Mouse (Mus musculus) kidney, embryonic 16.5 days (tissue): ENCODE measurements at regions not wholly inside any gene's neighbourhood (a gene's known extent, or its start where the extent isn't known, plus 50 kb on each side); places are given as distances from the start of the nearest gene placed in this dataset.

Experiments
- ATAC-seq: fragments of 200-750 bp; cut with Nextera tagmentation; 2 replicates; pipeline ENCODE4 v1.8.0; 2017; ENCODE audit warnings: moderate TSS enrichment; ENCODE audit not compliant: low FRiP score, low TSS enrichment
- H3K27ac ChIP-seq: fragments of 300-500 bp; sonication (generic); 2 replicates; pipeline ENCODE4 v1.5.1; 2014; ENCODE audit warnings: low read length
- H3K27me3 ChIP-seq: fragments of 300-500 bp; sonication (generic); 2 replicates; pipeline ENCODE4 v1.6.1; 2014; ENCODE audit warnings: low read length, control low read depth, mixed read lengths; ENCODE audit not compliant: insufficient read depth
- H3K36me3 ChIP-seq: fragments of 300-500 bp; sonication (generic); 2 replicates; pipeline ENCODE4 v1.6.1; 2014; ENCODE audit warnings: low read length, control low read depth, mixed read lengths; ENCODE audit not compliant: insufficient read depth
- H3K4me1 ChIP-seq: fragments of 300-500 bp; sonication (generic); 2 replicates; pipeline ENCODE4 v1.6.1; 2014; ENCODE audit warnings: low read length, control low read depth, mixed read lengths; ENCODE audit not compliant: insufficient read depth
- H3K4me2 ChIP-seq: fragments of 300-500 bp; sonication (generic); replicated peaks from 2 replicates; pipeline ENCODE4 v1.6.1; 2014; ENCODE audit warnings: low read depth, low read length
- H3K4me3 ChIP-seq: fragments of 300-500 bp; sonication (generic); 2 replicates; pipeline ENCODE4 v1.5.1; 2014; ENCODE audit warnings: mild to moderate bottlenecking, low read length
- H3K9ac ChIP-seq: fragments of 300-500 bp; sonication (generic); replicated peaks from 2 replicates; pipeline ENCODE4 v1.6.1; 2014; ENCODE audit warnings: low read length
- H3K9me3 ChIP-seq: fragments of 300-500 bp; sonication (generic); 2 replicates; pipeline ENCODE4 v1.6.1; 2016; ENCODE audit warnings: low read length, control low read depth
- WGBS: fragments of 180-500 bp; shearing (Covaris S2); extraction: QIAGEN DNeasy Blood & Tissue Kit; methylation state at CpG from one replicate; pipeline ENCODE4 v1.1.7; 2014; 5-methylcytosine and 5-hydroxymethylcytosine counted together

DNA sequence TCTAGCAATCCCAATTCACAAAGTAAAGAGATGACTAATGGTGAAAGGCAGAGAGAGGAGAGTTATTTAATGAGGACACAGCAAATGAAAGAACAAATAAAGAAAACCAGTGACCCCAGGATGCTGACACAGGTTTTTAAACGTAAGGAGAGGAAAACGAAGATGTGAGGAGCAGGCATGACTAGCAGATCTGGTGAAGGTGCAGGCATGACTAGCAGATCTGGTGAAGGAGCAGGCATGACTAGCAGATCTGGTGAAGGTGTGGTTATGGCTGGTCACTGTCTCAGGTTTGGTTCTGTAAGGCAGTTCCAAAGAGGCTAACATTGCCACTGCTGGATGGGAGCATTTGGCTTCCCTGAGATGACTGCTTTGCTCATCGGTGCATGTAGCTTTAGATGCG is 57.0 kb downstream of the Mbl2 start:
- Histone ChIP-seq H3K9ac (no peak overlapping the region), H3K4me2 (no peak overlapping the region), H3K27me3 (no peaks in the 10 kb centered on the region), H3K9me3 (no peaks in the 10 kb centered on the region), H3K36me3 (no peaks in the 10 kb centered on the region), H3K4me1 (no peaks in the 10 kb centered on the region), H3K4me3 (no peak overlapping the region), H3K27ac (no peak overlapping the region)
- ATAC-seq = no peak
- WGBS = 46% methylated on average over 4 of the region's 4 CpGs

- WGBS = 35% methylated on average over 15 of the region's 15 CpGs
- no peak overlapping the region for H3K27ac ChIP-seq
Observed at GRCm38 (mm10) chr19:30295263-30295704, 62.5 kb downstream of the Mbl2 start.

GRCm38 (mm10) chr19:30296024-30296423 is 63.3 kb downstream of the Mbl2 start:
- Histone ChIP-seq H3K9ac (no peak overlapping the region), H3K27me3 (no peaks in the 10 kb centered on the region), H3K4me2 (no peak overlapping the region), H3K27ac (no peak overlapping the region), H3K36me3 (no peaks in the 10 kb centered on the region), H3K4me3 (no peak overlapping the region), H3K9me3 (no peaks in the 10 kb centered on the region), H3K4me1 (no peaks in the 10 kb centered on the region; the same call in 1 of the 2 replicates)
- no peak for ATAC-seq
- 80% methylated on average over 3 of the region's 3 CpGs for WGBS

More at GRCm38 (mm10) chr19:30295263-30295704, 62.5 kb downstream of the Mbl2 start:
- no peaks in the 10 kb centered on the region; the same call in 1 of the 2 replicates for H3K4me1 ChIP-seq
- no peak overlapping the region for H3K9ac ChIP-seq
- no peaks in the 10 kb centered on the region for H3K9me3 ChIP-seq
- no peaks in the 10 kb centered on the region for H3K36me3 ChIP-seq
- no peaks in the 10 kb centered on the region for H3K27me3 ChIP-seq
- no peak for ATAC-seq
- H3K4me2 ChIP-seq = peak overlapping the region; percentile 10
- H3K4me3 ChIP-seq = no peak overlapping the region

- 66% methylated on average over 3 of the region's 3 CpGs for WGBS
- ATAC-seq = no peak
Observed at GRCm38 (mm10) chr19:30299536-30299935, 66.8 kb downstream of the Mbl2 start.

DNA sequence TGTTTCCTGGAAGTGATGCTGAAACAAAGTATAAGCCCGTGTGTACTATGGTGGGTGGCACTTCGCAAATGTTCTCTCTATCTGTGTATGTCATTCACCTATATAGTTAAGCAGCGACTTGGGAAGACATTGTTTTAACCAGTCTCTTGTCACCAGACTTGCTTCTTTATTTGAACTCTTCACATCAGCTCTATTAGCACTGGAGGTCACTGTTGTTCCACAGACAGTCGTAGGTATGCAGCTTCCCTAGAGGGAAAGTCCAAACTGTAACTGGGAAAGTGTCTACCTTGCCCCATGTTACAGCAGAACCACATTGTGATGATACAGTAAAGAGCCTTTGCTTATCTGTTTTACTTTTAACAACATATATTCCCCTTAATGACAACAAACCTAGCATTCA is 69.5 kb downstream of the Mbl2 start:
- H3K4me3 ChIP-seq = no peak overlapping the region
- no peaks in the 10 kb centered on the region for H3K9me3 ChIP-seq
- no peaks in the 10 kb centered on the region for H3K36me3 ChIP-seq
- H3K4me1 ChIP-seq = peaks cover 9% of the 10 kb centered on the region
- H3K27ac ChIP-seq = no peak overlapping the region
- 79% methylated on average over 4 of the region's 4 CpGs for WGBS
- H3K4me2 ChIP-seq = no peak overlapping the region
- no peaks in the 10 kb centered on the region for H3K27me3 ChIP-seq
- no peak overlapping the region for H3K9ac ChIP-seq
- ATAC-seq = no peak

More at GRCm38 (mm10) chr19:30299536-30299935, 66.8 kb downstream of the Mbl2 start:
- Histone ChIP-seq H3K9me3 (no peaks in the 10 kb centered on the region), H3K27ac (no peak overlapping the region), H3K36me3 (no peaks in the 10 kb centered on the region), H3K9ac (no peak overlapping the region), H3K4me1 (peaks cover 9% of the 10 kb centered on the region), H3K27me3 (no peaks in the 10 kb centered on the region), H3K4me2 (no peak overlapping the region), H3K4me3 (no peak overlapping the region)

DNA sequence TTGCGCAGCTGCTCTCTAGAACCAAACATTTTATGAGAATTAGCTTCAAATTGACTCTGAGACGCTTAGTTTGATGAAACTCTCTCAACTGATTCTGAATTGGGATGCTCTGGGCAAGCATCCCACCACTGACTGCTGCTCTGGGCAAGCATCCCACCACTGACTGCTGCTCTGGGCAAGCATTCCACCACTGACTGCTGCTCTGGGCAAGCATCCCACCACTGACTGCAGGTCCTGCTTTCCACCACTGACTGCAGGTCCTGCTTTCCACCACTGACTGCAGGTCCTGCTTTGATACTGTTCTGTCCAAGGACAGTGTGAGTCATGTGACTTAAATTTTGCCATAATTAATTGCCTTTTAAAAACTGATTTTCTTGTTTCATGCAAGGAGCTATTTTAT is 73.6 kb downstream of the Mbl2 start:
- Histone ChIP-seq H3K4me3 (no peak overlapping the region), H3K36me3 (no peaks in the 10 kb centered on the region), H3K4me1 (peaks cover 9% of the 10 kb centered on the region), H3K9ac (no peak overlapping the region), H3K9me3 (no peaks in the 10 kb centered on the region), H3K27me3 (no peaks in the 10 kb centered on the region), H3K4me2 (no peak overlapping the region), H3K27ac (no peak overlapping the region)
- WGBS = 96% methylated on average over 2 of the region's 2 CpGs
- no peak for ATAC-seq

DNA sequence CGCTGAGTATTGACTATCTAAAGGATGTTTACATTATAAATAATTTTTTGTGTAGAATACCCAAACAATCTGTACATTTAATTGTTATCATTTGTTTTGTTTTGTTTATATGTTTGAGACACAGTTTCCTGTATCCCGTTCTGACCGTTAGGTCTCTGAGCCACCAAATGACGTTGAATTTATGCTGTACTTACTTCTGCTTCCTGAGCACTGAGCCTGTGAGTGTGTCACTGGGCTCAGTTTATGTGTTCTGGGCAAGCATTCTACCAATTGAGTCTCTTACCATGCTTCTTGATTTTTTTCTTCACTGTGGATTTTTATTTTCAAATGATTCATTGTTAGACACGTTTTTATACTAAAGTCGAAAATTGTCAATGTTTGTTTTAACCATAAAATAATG is 74.2 kb downstream of the Mbl2 start:
- Histone ChIP-seq H3K4me1 (peaks cover 9% of the 10 kb centered on the region), H3K27ac (no peak overlapping the region), H3K36me3 (no peaks in the 10 kb centered on the region), H3K27me3 (no peaks in the 10 kb centered on the region), H3K9ac (no peak overlapping the region), H3K9me3 (no peaks in the 10 kb centered on the region), H3K4me3 (no peak overlapping the region), H3K4me2 (no peak overlapping the region)
- WGBS = 68% methylated on average over 6 of the region's 6 CpGs
- ATAC-seq = no peak

- Histone ChIP-seq H3K9me3 (no peaks in the 10 kb centered on the region), H3K4me1 (no peaks in the 10 kb centered on the region), H3K36me3 (no peaks in the 10 kb centered on the region), H3K4me3 (no peak overlapping the region), H3K9ac (no peak overlapping the region), H3K4me2 (no peak overlapping the region), H3K27ac (no peak overlapping the region), H3K27me3 (no peaks in the 10 kb centered on the region)
- ATAC-seq = no peak
- whole genome bisulfite sequencing = 93% methylated on average over 3 of the region's 3 CpGs
Observed at GRCm38 (mm10) chr19:30317314-30317713, 84.6 kb downstream of the Mbl2 start.

- Histone ChIP-seq H3K9me3 (0 out of 2 replicates have a peak, but pooled peaks cover 2% of the 10 kb centered on the region), H3K9ac (no peak overlapping the region), H3K36me3 (no peaks in the 10 kb centered on the region), H3K27ac (no peak overlapping the region), H3K4me3 (no peak overlapping the region), H3K4me2 (no peak overlapping the region), H3K27me3 (no peaks in the 10 kb centered on the region), H3K4me1 (no peaks in the 10 kb centered on the region; the same call in 1 of the 2 replicates)
- no peak for ATAC-seq
Observed at GRCm38 (mm10) chr19:30327693-30328092, 95.0 kb downstream of the Mbl2 start.

DNA sequence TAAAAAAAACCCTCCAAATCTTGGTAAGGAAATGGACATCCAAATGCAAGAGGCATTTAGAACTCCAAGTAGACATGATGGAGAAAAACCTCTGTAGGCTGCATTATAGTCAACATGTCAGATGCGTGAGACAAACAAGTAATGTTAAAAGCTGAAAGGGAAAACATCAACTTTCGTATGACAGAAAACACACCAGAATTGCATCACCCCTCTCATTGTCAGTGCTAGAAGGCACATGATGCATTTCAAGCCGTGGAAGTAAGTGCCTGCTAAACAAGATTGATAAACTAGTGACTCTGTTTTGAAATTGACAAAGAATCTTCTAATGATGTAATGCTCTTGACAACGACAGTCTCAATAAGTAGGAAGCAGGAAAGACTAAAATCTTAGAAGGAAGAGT is 96.1 kb downstream of the Mbl2 start:
- Histone ChIP-seq H3K4me2 (no peak overlapping the region), H3K27me3 (no peaks in the 10 kb centered on the region), H3K9ac (no peak overlapping the region), H3K36me3 (no peaks in the 10 kb centered on the region), H3K4me3 (no peak overlapping the region), H3K4me1 (no peaks in the 10 kb centered on the region; the same call in 1 of the 2 replicates), H3K9me3 (0 out of 2 replicates have a peak, but pooled peaks cover 2% of the 10 kb centered on the region), H3K27ac (no peak overlapping the region)
- WGBS = 88% methylated on average over 4 of the region's 4 CpGs
- no peak for ATAC-seq
